Mouse (Mus musculus): ENCODE data around the gene Cacna1d.
A peak's percentile ranks its signal among the peaks of the same experiment; 100 is the strongest.

The Cacna1d gene

DNA sequence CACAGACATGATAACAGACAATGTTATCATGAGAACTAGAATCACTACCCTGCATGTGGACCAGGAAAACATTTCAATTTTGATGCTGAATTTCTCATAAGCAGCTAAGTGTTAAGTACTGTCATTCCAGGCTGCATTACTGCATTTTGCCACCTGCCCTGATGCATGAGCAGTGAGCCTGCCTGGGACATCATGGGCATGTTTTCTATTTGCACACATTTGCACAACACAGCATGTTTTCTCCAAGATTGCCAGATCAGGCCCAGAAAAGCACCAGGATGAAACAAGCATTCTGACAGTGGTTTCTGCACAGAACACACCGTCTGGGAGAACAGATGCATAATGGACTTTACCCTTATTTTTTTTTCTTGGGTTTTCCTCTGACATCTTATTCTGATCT lies 294.3 kb downstream of the Cacna1d start:
- DNase-seq, result no peak

DNA sequence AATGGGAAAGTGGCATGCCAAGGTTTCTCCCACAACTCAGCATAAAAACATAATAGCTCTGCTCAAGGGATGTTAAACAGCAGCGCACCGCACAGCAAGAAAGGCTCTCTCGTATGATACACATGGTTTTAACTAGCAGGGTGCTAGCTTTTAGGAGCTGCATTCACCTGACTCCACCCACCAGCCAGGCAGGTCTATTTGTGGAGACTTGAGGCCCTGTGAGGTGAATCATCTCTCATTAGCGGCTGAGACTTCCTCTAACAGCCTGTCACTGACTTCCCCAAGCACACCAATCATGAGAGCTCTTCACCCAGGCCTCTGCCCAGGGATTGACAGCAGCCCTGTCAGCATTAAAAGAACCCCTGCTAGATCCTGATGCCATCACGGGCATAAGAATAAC lies 295.0 kb downstream of the Cacna1d start:
- DNase-seq, result no peak

DNA sequence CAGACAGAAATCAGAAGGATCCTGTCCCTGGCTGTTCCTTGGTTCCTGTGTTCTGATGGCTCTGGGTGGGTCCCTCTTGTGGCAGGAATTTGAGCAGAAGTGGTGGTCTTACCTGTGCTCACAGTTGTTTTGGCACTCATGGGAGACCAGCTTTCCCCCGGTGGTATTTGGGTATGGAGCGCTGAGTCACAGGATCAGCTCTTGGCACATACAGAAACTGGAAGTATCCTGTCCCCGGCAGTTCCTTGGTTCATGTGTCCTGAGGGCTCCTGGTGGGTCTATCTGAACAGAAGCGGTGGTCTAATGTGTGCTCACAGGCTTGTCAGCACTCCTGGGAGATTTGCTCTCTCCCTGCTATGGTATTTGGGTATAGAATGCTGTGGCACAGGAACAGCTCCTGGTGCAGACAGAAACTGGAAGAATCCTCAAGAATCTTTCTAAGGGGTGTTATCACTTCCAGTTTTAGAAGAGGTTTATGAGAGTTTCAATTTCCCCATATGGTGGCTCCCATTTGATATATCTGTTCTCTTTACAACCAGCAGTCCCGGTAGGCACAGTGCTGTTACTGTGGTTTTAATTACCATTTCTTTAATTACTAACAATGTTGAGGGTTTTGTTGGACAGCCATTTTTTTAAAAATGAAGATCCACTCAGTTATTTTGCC lies 300.8 kb downstream of the Cacna1d start:
- no peak for DNase-seq

DNA sequence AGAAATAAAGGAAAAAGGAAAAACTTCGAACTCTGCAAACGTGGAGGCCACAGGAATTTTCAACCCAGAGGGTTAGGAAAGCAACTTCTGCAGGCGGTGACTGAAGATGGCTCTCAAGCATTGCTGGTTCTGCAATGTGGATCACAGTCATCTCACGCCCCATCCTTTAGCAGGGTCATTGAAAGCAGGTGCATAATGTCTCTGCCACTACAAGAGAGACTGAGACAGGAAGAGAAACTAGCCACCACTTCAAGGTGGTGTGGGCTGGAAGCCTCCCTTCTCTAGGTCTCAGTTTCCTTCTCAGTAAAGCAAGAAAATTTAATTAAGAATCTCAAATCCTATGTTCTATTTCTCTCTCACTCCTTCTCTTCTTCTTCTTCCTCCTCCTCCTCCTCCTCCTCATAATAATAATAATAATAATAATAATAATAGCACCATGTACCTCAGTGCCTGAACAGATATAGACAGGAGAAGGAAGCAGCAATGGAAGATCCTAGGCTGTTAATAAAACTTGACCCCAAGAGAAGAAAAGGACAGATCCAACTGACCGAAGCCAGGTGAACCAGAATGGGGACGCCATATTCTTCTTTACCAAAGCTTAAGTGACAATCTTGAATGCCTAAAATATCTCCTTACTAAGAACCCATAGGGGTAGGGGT lies 305.5 kb downstream of the Cacna1d start:
- DNase-seq, result no peak

DNA sequence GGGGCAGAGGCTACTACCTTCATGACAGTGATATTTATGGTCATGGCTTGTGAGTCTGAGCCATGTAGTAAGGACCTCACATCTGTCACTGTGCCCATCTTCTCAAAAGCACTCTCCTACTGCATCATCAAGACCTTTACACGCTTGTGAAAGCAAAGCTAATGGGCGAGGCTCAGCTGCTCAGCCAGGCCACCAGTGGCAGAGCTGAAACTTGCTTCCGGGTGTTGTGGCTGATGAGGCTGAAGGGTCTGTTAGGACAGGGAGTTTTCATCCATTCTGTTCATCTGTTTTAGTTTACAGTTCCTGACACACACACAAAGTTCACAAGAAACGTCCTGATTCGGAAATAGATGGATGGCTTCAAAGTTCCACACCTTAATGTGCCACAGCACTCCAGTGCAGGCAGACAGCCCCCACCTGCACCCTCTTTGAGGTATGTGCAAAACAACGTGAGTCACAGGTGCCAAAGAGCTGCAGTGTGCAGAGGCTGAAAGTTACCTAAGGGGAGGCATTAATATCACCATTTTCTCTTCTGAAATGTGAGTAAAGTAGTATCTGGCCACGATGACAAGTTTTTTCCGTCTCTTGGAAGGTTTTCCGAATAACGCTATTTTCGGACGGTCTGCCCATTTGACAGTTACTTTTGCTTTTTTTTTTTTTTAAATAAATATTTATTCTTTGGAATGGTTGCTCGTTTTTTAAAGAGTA lies 306.7 kb downstream of the Cacna1d start:
- no peak for DNase-seq

DNA sequence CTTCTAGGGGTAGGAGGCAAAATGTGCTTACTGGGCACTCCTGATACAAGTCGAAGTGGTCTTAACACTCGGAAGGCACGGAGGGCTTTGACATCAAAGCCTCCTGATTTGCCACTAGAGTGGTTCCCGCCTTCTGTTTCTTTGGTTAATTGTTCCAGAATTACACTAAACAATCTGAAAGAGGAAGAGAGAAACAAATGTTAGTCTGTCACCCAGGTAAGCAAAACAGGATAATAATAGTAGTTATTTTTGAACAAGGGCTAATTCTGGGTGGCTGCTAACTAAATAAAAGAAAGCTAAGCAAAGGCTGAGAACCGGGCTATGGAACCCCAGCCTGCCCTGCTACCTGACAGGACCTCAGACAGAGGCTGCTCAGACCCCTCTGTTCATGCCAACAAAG lies 307.2 kb downstream of the Cacna1d start:
- DNase-seq, result no peak

DNA sequence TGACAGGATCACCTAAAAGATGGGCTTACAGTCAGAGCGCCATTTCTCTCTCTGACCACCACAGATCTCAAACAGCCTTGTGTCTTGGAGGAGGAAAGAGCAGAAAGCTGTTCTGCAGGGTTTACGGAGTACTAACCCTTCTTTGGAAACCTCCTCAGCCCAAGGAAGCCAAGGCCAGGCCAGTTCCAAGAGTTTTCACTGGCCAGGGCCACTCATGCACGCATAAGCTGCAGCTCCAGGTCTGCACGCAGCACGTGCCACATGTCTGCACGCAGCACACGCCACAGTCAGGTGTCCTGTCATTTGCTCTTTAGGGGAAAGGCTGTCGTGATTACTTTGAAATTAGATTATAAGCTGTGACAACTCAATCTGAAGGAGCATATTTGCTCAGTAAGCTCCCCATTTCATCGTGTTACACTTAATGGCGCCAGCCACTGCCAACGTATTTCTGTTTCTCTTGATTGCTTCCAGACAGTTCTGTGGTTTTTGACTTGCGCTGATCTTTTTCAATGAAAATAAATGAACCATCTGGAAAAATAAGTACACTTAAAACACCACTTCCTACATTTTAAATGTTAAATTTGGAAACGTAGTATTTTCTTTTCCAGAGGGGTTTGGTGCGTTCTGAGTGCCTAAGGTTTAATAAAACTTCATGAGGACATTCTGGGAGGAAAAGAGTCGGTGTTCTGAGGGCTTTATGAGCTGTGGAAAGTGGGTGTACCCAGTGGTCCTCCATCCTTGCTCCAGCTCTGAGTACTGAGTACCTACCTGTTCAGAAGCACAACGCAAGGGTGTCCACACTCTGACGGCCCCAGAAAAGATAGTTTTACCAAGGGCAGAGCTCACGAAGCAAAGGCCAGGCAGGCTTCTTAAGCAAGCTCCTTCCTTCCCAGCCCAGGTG lies 308.4 kb downstream of the Cacna1d start:
- no peak for DNase-seq

DNA sequence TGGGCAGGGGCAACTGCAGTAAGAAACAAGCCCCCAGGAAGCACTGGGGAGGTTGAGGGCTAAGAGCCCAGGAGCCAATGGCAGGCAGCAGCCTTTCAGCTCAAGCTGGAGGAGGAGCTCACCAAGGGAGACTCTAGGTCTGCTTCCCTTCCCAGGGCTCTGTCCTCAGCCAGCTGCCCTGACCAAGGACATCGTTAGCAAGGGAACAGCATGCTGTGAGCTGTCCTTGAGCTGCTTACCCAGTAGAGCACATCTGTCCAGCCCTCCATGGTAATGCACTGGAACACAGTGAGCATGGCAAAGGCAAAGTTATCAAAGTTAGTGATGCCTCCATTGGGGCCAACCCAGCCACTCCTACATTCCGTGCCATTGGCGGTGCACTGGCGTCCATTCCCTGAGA lies 312.9 kb downstream of the Cacna1d start:
- DNase-seq, result no peak

DNA sequence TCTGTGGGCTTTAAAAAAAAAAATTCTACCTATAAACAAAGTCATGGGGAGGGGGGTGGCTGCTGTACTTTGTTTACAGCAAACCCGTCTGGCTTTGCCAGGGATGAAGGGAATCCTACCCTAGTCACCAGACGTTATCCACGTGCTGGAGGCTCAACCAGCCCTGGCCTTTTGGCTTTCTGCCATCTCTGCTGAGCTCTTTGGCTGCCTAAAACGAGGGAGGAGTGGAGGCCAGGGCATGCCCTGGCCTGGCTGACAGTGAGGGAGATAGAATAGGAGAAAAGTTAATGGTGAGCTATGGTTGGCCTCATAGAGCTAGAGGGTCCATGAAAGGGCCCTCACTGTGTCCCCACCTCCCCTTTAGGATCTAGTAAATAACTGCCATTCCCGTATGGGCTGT lies 313.4 kb downstream of the Cacna1d start:
- DNase-seq, result peak; percentile 68

DNA sequence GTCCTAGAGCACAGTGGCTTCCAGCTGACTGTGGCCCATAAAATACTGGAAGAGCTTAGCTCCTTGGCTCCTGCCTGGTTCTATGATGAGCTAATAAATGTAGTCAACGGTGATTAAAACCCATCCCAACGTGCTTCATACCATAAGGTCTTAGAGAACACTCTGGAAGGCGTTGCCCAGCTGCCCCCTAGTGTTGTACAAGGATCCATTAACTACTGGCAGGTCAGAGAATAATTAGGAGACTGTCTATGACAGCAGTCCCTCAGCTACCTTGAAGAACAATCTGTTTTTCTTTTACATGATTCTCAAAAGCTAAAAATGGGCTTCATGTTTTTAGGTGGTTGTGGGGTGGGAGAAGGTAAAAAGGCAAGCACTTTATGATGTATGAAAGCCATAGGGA lies 315.9 kb downstream of the Cacna1d start:
- no peak for DNase-seq

DNA sequence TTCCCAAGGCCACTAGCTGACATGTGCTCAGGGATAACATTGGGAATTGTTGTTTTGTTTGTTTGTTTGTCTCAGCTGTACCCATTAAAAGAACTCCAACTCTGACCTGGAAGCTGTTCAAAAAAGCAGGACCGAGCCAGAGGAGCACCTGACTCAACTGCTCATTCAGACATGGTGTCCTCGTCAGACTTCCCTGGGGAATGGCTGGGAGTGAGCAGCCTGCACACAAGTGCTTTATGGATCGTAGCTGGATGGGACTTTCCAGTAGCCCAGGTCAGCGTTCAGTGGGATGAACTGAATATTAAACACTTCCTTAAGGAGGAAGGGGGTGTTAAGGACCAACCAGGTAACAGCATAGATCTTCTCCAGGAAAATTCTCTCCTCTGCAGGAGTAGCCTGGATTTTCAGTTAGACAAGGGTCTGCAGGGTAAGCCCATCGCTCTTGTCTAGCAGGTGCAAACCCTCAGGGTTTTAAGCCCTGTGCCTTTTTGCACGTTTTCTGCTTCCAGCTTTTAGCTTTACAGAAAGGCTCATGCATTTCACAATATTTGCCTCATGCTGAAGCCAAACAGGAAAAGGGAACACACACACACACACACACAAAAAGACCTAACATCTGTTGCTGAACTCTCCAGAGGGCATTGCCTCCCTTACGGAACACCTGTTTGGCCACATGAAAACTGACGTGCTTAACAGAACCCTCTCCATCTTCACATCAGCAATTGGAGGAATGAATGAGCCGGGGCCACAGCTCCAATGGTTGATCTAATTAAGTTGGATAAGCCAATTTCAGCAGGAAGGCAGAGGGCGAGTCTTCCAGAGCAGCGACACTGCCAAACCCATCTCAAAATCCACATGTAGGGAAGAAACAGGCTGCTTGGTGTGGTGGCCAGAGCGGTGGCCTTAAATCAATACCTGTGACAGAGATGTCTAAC lies 318.2 kb downstream of the Cacna1d start:
- DNase-seq, result no peak

DNA sequence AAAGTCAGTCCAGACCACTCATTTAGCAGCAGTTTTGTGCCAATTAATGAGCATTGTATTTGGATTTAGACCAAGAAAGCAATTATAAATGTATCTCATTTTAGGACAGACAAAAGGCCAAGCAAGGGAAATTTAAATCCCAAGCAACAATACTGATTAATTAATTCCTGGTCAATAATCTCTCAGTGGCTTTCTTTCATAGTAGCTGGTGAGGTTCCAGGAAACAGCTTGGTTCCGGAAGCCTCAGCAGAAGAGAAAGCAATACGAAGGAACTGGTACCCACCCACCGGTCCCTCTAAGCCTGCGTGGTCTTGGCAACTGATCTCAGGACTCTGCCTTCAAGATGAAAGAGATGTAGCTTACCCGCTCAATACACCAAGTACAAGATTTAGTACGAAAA lies 319.7 kb downstream of the Cacna1d start:
- DNase-seq, result no peak

DNA sequence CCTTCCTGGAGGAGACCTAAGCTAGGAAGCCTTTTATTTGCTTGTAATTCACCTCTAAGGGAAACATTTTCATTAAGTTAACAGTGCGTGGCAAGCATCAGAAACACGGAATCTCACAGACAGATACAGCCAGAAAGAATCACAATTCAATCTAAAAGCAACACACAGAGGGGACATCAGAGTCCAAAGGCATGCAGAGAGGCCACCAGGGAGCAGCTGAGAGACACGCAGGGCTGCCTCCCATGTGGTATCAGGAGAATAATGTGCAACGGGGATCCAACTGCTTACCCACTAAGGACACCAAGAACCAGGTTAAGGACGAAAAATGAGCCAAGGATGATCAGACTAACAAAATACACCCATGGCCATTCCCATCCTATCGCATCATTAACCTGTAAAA lies 320.2 kb downstream of the Cacna1d start:
- no peak for DNase-seq

DNA sequence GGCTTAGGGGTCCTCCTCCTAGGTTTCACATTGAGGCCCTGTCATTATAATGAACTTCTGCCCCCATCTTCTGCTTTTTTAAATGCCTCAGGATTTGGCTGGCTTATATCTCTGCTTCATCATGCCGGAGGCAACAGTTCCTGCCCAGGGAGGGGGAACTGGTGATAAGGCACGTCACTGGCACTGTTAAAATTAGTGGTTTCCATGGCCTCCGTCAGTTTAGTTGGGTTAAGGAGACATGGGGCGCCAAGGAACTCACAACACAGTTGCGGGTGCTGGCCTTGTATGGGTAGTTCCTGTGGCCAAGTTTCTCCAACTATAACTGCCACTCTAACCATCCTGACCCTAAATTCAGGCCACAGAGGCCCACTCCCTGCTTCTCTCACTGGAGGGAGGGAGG lies 321.8 kb downstream of the Cacna1d start:
- DNase-seq, result peak; percentile 5

DNA sequence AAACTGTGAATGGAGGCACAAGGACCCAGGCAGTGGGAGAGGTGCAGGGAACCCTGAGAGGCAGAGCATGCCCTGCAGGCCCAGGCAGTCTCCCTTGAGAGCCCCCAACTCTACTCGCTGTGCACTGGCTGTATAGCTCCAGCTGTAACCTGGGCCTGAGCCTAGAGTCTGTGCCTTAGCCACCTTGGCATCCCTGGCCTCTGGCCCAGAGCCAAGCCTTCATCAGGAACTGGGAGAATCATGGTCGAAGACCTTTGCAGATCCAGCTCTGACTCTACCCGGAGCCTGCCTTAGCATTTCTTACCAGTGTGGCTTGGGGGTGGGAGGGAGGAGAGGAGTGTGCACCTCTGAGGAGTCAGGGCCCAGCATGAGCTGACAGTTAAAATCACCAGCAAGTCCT lies 322.4 kb downstream of the Cacna1d start:
- no peak for DNase-seq

DNA sequence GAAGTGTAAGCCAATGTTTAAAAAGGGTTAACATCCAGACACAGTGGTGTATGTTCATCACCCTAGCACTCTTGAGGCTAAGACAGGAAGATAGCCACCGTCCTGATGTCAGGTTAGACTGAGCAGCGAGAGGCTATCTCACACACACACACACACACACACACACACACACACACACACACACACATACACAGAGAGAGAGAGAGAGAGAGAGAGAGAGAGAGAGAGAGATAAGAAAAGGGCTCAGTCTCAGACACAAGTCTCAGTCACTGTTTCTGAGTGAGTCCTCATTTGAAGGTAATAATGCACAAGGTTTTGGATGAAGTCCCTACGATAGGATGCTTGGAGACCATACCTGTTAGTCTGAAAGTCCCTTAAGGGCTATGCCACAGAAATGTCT lies 322.9 kb downstream of the Cacna1d start:
- no peak for DNase-seq

DNA sequence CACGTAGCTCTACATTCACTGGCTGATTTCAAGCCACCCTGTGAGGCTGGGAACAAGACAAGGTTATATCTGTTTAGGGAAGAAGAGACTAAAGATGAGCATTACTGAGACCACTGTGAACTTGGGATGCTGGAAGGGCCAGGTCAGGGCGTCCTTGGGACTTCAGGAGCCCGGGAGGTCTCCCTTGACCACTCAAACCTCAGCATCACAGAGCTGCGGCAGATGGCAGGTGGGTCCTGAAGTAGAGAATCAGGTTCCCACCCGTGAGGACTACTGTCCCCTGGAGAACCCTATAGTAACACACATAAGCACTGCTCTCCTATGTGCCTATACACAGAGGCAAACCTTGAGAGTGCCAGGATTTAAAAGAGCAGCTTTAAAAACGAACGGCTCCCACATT lies 323.6 kb downstream of the Cacna1d start:
- no peak for DNase-seq

DNA sequence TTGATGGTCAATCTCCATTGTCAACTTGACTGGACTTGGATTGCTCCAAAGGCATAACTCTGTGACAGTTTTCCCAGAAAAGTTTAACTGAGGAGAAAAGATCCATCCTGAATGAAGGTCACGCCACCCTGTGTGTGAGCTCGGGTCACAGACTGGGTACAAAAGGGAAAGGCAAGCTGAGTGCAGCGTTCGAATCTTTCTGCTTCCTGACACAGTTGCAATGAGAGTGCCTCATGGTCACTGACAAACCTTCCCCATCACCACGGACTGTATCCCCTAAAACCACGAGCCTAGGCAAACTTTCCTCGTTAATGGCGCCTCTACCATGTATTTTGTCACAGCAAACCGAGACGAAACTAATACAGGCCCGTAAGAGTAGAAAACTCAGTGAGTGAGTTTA lies 325.2 kb downstream of the Cacna1d start:
- DNase-seq, result no peak

DNA sequence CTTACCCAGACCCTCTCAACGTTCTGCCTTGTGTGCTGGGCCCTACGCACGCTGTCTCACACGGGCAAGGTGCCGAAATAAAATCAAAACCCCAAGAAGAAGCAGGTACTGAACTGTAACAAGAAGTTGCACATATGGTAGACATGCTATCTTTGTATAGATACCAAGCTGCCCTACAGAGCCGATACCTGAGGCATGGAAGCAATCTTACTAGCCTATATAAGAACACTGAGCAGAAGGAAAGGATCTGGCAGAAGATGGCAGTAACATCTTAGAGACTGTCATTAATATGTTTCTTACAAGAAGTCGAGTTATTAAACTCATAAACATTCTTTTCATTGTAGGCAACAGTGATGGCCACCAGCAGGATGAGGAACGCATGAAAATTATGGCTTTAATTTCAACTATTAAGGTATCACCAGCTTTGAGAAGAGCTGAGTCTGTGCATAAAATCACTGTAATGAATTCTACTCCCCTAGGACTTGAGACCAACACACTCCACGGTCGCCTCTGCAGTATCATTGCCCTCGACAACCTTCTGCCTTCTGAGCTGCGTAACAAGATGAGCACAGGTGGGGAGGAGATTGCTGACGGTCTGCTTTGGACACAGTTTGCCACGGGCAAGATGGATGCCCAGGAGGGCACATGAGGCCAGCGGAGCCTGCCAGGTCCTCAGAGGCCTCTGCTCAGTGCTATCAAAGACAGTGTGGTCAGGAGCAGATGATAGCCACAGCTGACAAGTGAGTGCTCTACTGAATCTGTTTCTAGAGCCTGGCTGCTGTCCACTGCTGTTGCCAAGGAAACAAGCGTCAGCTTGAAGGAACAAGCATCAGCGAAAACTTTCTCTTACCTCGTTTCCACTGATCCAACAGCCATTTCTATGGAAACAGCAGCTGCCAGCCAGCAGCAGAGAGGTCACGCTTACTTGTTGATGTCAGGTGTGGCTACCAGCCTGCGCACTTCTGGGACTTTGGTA lies 327.2 kb downstream of the Cacna1d start:
- DNase-seq, result no peak

DNA sequence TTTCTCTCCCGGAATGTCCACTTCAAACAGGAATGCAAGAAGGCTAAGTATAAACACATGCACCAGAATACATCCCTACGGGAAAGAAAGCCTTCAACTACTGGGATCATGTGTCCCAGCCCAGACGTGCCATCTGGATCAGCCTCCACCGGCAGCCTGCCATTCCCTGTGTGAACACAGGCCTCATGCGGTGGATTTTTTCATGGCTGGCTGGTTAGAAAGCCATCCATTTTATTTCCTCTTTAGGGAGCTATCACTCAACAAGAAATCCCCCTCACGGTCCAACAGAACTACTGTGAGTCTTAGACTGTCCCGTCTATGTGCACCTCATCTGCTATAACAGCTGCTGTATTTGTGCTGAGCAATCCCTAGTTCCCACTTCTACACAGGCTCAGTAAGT lies 343.5 kb downstream of the Cacna1d start:
- no peak for DNase-seq

DNA sequence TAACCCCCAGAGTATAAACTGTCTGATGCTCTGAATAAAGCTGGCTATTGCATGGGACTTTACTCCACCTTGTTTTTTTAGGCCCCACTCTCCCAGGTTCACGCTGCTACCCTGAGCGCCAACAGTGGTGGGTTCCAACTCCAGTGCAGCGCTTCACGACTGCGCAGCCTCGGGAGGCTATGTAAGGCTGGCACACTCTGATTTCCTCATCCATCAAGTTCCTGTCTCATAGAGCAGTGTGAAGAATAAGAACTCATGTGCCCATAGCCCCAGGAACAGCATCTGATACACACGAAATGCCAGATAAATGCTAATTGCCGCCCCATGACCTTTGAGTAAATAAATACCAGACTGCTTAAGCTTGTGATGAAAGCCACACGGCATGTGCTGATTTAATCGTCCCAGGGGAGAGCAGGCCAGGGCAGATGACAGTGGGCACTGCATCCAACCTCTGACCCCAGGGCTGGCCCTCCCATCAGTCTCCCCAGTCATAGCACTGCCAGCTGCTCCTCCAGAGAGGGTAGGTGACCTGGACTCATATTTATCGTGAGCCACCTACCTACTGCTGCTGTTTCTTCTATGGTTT lies 352.8 kb downstream of the Cacna1d start:
- peak; percentile 12 for DNase-seq
